Mouse (Mus musculus): ENCODE results near the gene Sesn2.

GRCm38 (mm10) chr4:132484231-132484630, 26.1 kb downstream of the Sesn2 start:
- TF ChIP-seq CTCF (IDR thresholded peaks at IDR 0.05; ENCODE audit: low read depth) (no peak), EP300 (IDR thresholded peaks at IDR 0.05; ENCODE audit: low read depth) (no peak)

Data from liver, postnatal 0 days (tissue).